Mouse (Mus musculus) bone marrow macrophage, adult 2 months (primary cell): ENCODE measurements at regions not wholly inside any gene's neighbourhood (a gene's known extent, or its start where the extent isn't known, plus 50 kb on each side); places are given as distances from the start of the nearest gene placed in this dataset.

Experiments used
- CTCF ChIP-seq: IDR thresholded peaks from 2 replicates; pipeline ENCODE4 v1.5.1; 2012; ENCODE audit warnings: low read depth, mild to moderate bottlenecking, low read length, moderate library complexity
- POLR2A ChIP-seq: IDR thresholded peaks from 2 replicates; pipeline ENCODE4 v1.6.1; 2012; ENCODE audit warnings: mild to moderate bottlenecking, low read depth, low read length, borderline replicate concordance

- TF ChIP-seq CTCF, result no peak
- TF ChIP-seq POLR2A, result no peak
Measured at GRCm38 (mm10) chr15:93004551-93004950, 270.4 kb downstream of the Gxylt1 start.
